Mouse (Mus musculus): ENCODE results near the gene Gpx5. TPM values are rescaled to one million over a fixed set of nuclear protein-coding genes. Genes with fewer than 3 reads are reported as not detected.
A peak's percentile ranks its signal among the peaks of the same experiment; 100 is the strongest.

Gene Gpx5
- total RNA-seq (2021), result not detected

- DNase-seq (ENCODE audit: extremely low spot score in 1 of 2, low spot score in 1 of 2), result no peak
These were observed at the start of gene Gpx5 for GRCm38 (mm10) chr13:21292631-21293030. TSS of gene Gpx5 (minus strand) at chr13:21292731.

- DNase-seq (ENCODE audit: extremely low spot score in 1 of 2, low spot score in 1 of 2), result no peak
These were observed 34.9 kb upstream of the Gpx5 start for GRCm38 (mm10) chr13:21327424-21327823.

- DNase-seq (ENCODE audit: extremely low spot score in 1 of 2, low spot score in 1 of 2), result peak; percentile 77 to 96
These were observed 34.2 kb upstream of the Gpx5 start for GRCm38 (mm10) chr13:21326657-21327211.

GRCm38 (mm10) chr13:21326191-21326590 is 33.7 kb upstream of the Gpx5 start:
- no peak for DNase-seq (ENCODE audit: extremely low spot score in 1 of 2, low spot score in 1 of 2)

- no peak for DNase-seq (ENCODE audit: extremely low spot score in 1 of 2, low spot score in 1 of 2)
These were observed 30.9 kb upstream of the Gpx5 start for GRCm38 (mm10) chr13:21323405-21323804.

- peak; percentile 54 to 79 for DNase-seq (ENCODE audit: extremely low spot score in 1 of 2, low spot score in 1 of 2)
These were observed 30.2 kb upstream of the Gpx5 start for GRCm38 (mm10) chr13:21322509-21323375.

- peak in 1 of 2 experiments; percentile 13 for DNase-seq (ENCODE audit: extremely low spot score in 1 of 2, low spot score in 1 of 2)
These were observed 29.5 kb upstream of the Gpx5 start for GRCm38 (mm10) chr13:21321890-21322494.

GRCm38 (mm10) chr13:21320262-21320661 is 27.7 kb upstream of the Gpx5 start:
- DNase-seq (ENCODE audit: extremely low spot score in 1 of 2, low spot score in 1 of 2), result no peak

- DNase-seq (ENCODE audit: extremely low spot score in 1 of 2, low spot score in 1 of 2), result no peak
These were observed 21.4 kb upstream of the Gpx5 start for GRCm38 (mm10) chr13:21313903-21314302.

GRCm38 (mm10) chr13:21312854-21313253 is 20.3 kb upstream of the Gpx5 start:
- DNase-seq (ENCODE audit: extremely low spot score in 1 of 2, low spot score in 1 of 2), result no peak

GRCm38 (mm10) chr13:21311926-21312325 is 19.4 kb upstream of the Gpx5 start, which contains the start of gene Gpx6:
TSS of gene Gpx6 (plus strand) at chr13:21312125.
- DNase-seq (ENCODE audit: extremely low spot score in 1 of 2, low spot score in 1 of 2), result no peak

GRCm38 (mm10) chr13:21309788-21310187 is 17.3 kb upstream of the Gpx5 start:
- no peak for DNase-seq (ENCODE audit: extremely low spot score in 1 of 2, low spot score in 1 of 2)

GRCm38 (mm10) chr13:21304483-21305066 is 12.0 kb upstream of the Gpx5 start:
- no peak for DNase-seq (ENCODE audit: extremely low spot score in 1 of 2, low spot score in 1 of 2)

- no peak for DNase-seq (ENCODE audit: extremely low spot score in 1 of 2, low spot score in 1 of 2)
These were observed 6.0 kb upstream of the Gpx5 start for GRCm38 (mm10) chr13:21298557-21298956.

GRCm38 (mm10) chr13:21279559-21279958 is 13.0 kb downstream of the Gpx5 start:
- DNase-seq (ENCODE audit: extremely low spot score in 1 of 2, low spot score in 1 of 2), result peak; percentile 72 to 91

GRCm38 (mm10) chr13:21279076-21279475 is 13.5 kb downstream of the Gpx5 start:
- no peak for DNase-seq (ENCODE audit: extremely low spot score in 1 of 2, low spot score in 1 of 2)

GRCm38 (mm10) chr13:21276551-21276950 is 16.0 kb downstream of the Gpx5 start:
- no peak for DNase-seq (ENCODE audit: extremely low spot score in 1 of 2, low spot score in 1 of 2)

GRCm38 (mm10) chr13:21275815-21276550 is 16.5 kb downstream of the Gpx5 start:
- DNase-seq (ENCODE audit: extremely low spot score in 1 of 2, low spot score in 1 of 2), result peak; percentile 68 to 87

- DNase-seq (ENCODE audit: extremely low spot score in 1 of 2, low spot score in 1 of 2), result peak; percentile 19 to 25
These were observed 17.3 kb downstream of the Gpx5 start for GRCm38 (mm10) chr13:21275021-21275814.
